Mouse (Mus musculus) CH12.LX (cell line): Measurements from ENCODE around the gene Erbb2.

ENCODE experiments used
- JUND ChIP-seq: conservative IDR thresholded peaks from 2 replicates; pipeline ENCODE4 v1.6.1; 2011; ENCODE audit warnings: low read depth, low read length, improper control_type of control experiment
- POLR2A ChIP-seq: IDR thresholded peaks from 2 replicates; pipeline ENCODE4 v1.6.1; 2011; ENCODE audit warnings: low read depth, mild to moderate bottlenecking, improper control_type of control experiment, low read length
- UBTF ChIP-seq: IDR thresholded peaks from 2 replicates; pipeline ENCODE4 v1.6.1; 2012; ENCODE audit warnings: low read depth, mild to moderate bottlenecking, inconsistent platforms, low read length, improper control_type of control experiment, moderate library complexity

DNA sequence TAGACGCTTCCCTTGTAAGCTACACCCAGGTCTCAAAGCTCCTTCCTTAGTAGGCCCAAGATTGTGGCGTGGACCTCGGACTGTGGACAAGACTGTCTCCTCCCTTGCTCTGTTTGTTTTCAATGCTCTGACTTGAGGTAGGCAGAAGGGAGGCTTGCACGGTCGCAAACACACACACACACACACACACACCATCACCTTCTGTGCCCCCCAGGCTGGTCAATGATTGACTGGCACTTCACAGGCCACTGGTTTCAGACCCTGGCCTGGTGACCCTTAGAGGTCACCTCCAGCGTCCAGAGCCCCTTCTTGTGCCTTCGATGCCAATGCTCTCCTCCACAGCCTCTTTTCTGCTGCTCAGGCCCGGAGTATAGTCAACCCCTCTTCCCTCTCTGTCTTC is 3.4 kb upstream of the Erbb2 start:
- TF ChIP-seq POLR2A (no peak), UBTF (no peak), JUND (no peak)
